ENCODE assay signal across 26 mouse cellular contexts in the genomic region with DNA sequence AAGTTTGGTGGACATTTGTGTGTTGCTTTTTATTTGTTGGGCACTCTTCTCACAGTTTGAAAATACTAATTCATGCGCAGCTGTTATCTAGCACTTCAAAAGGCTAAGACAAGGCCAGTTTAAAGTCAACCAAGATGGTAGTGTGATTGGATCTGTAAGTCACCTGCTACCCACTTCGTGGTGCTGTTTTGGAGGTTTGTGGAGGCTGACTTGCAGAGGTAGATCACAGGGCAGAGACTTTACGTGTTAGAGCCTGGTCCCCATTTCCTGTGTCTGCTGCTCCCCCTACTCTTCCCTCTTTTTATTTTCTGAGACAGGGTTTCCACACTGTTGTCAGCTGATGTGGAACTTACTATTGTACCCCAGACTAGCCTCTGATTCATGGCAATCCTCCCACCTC. TPM values are rescaled to one million over a fixed set of nuclear protein-coding genes. Genes with fewer than 3 reads are reported as not detected.
DNase-seq lines count a peak whose midpoint lies in the region; ATAC-seq lines count a peak whose summit lies in the region.
"Had no signal": no experiment of that assay in that cellular context is flagged by ENCODE, and none has a peak within 500 bp of the region (broad histone marks: within the 10 kb centered on the region; RNA-seq: fewer than 3 reads in every experiment).

No protein-coding gene starts in this region.

- peak; percentile 63 for DNase-seq in heart, adult 11 months
- no peak for DNase-seq in heart, adult 18-20 months
- peak; percentile 21 for DNase-seq in thymus, postnatal 14 days
- DNase-seq in thymus, postnatal 36 days = no peak
- peak; percentile 27 for DNase-seq in thymus, postnatal 4 days
- DNase-seq in lung, postnatal 4 days = no peak
- DNase-seq in adrenal gland, postnatal 10 days = no peak
- DNase-seq: adrenal gland, adult 2 months; adrenal gland, postnatal 25 days; cerebellum, adult 11-12 months; cerebellum, adult 8-10 months; cerebellum, postnatal 10 days; cerebellum, postnatal 36 days; embryo, embryonic 11 days; gastrocnemius, adult 2 months; gastrocnemius, postnatal 25 days had no signal

- peak; percentile 56 for ATAC-seq in inflammation-experienced regulatory T-cells, adult 6 months
- ATAC-seq: forebrain, embryonic 15.5 days; intestine, embryonic 16.5 days had no signal

RNA-seq across cellular contexts. Expression of gene Ubtd2, which starts 19.6 kb away (rescaled TPM):
- total RNA-seq in heart, adult 18-20 months (2021) = 1 to 10 TPM; 3.4 to 4.2 TPM
- polyA plus RNA-seq in inflammation-experienced regulatory T-cells, adult 6 months (2017; shearing (Covaris generic)) = 1 to 10 TPM; 2.1 to 3.7 (median 2.9) TPM
- 10 to 100 TPM; 19.0 to 21.0 TPM for total RNA-seq in adrenal gland, postnatal 10 days (2021)

RNA-seq across cellular contexts. Expression of gene Efcab9, which starts 57.2 kb away (rescaled TPM):
- under 1 TPM in 1 of 2 experiments, not detected in 1; 0.46 TPM for total RNA-seq in heart, adult 18-20 months (2021)
- polyA plus RNA-seq in inflammation-experienced regulatory T-cells, adult 6 months (2017; shearing (Covaris generic)) = 1 to 10 TPM in 2 of 3 experiments, not detected in 1; 1.3 to 1.9 TPM
- total RNA-seq in adrenal gland, postnatal 10 days (2021) = 1 to 10 TPM in 1 of 2 experiments, under 1 TPM in 1; 0.93 to 1.2 TPM
- total RNA-seq: heart, adult 8-10 months; hematopoietic stem cell, adult 5-6 weeks had no signal
- polyA plus RNA-seq: adrenal gland, adult 2 months; brain, embryonic 14.5 days; embryonic facial prominence, embryonic 10.5 days; embryonic facial prominence, embryonic 13.5 days; erythroblast, embryonic 14.5 days; hindbrain, embryonic 12.5 days had no signal

RNA-seq across cellular contexts. Expression of gene Stk10, which starts 58.4 kb away (rescaled TPM):
- total RNA-seq in heart, adult 18-20 months (2021) = 10 to 100 TPM in 1 of 2 experiments, 1 to 10 TPM in 1; 8.2 to 11.6 TPM
- 100 to 1,000 TPM in 1 of 3 experiments, 10 to 100 TPM in 2; 70.6 to 116 (median 97.1) TPM for polyA plus RNA-seq in inflammation-experienced regulatory T-cells, adult 6 months (2017; shearing (Covaris generic))
- 10 to 100 TPM; 11.9 to 15.1 TPM for total RNA-seq in adrenal gland, postnatal 10 days (2021)

Comparison
In these comparisons a context has a peak if more than half of its experiments do, and no peak if none do; other contexts are left out.
1. DNase-seq: peak in heart, adult 11 months (single experiment), thymus, postnatal 14 days (single experiment) and thymus, postnatal 4 days (single experiment); none in heart, adult 18-20 months (0 of 2), thymus, postnatal 36 days (0 of 2), lung, postnatal 4 days (0 of 2) and adrenal gland, postnatal 10 days (single experiment).